ENCODE assay signal across 10 mouse cellular contexts in genomic region chr10:80774981-80775380, GRCm38 (mm10). TPM values are rescaled to one million over a fixed set of nuclear protein-coding genes. Genes with fewer than 3 reads are reported as not detected.
DNase-seq lines count a peak whose midpoint lies in the region; ATAC-seq lines count a peak whose summit lies in the region.
"Had no signal": no experiment of that assay in that cellular context is flagged by ENCODE, and none has a peak within 500 bp of the region (broad histone marks: within the 10 kb centered on the region; RNA-seq: fewer than 3 reads in every experiment).

No protein-coding gene starts in this region.

- H3K27ac ChIP-seq in heart, embryonic 13.5 days (replicated peaks), result peak overlapping the region; percentile 76
- no peak overlapping the region for H3K27ac ChIP-seq in liver, embryonic 11.5 days (ENCODE audit: low read depth, low read length)

- no peak for ATAC-seq in heart, embryonic 13.5 days (ENCODE audit: extremely low read depth, insufficient number of reproducible peaks, low FRiP score, low TSS enrichment)
- ATAC-seq in liver, embryonic 11.5 days (replicated peaks; ENCODE audit: low FRiP score), result peak; percentile 15; the same call in 1 of the 2 replicates
- ATAC-seq in megakaryocyte-erythroid progenitor cell, adult 5-6 weeks (replicated peaks; ENCODE audit: low FRiP score, low TSS enrichment, poor library complexity, severe bottlenecking), result peak; percentile 19

- no peaks in the 10 kb centered on the region for H3K27me3 ChIP-seq in heart, embryonic 13.5 days (replicated peaks)
- no peaks in the 10 kb centered on the region for H3K27me3 ChIP-seq in liver, embryonic 11.5 days (replicated peaks; ENCODE audit: control insufficient read depth, insufficient read depth, low read length)

- H3K4me2 ChIP-seq in heart, embryonic 13.5 days, result no peak overlapping the region
- no peak overlapping the region for H3K4me2 ChIP-seq in liver, embryonic 11.5 days

- no peak overlapping the region for H3K4me3 ChIP-seq in heart, embryonic 13.5 days
- no peak overlapping the region for H3K4me3 ChIP-seq in liver, embryonic 11.5 days (ENCODE audit: low read depth, low read length)

- WGBS in heart, embryonic 13.5 days, result 31% methylated on average over 4 of the region's 4 CpGs
- 84% methylated on average over 4 of the region's 4 CpGs for WGBS in liver, embryonic 11.5 days

- intact Hi-C loops in heart, postnatal 14 days (cut with DNase I), result loop anchor here (1.0 to 2.0 kb wide), 2 partner anchors 16 to 27 kb away; no protein-coding TSS in a partner anchor

- peak overlapping the region; percentile 71 for H3K9ac ChIP-seq in heart, embryonic 13.5 days
- H3K9ac ChIP-seq in liver, embryonic 11.5 days (ENCODE audit: low read depth, low read length), result no peak overlapping the region

- H3K9me3 ChIP-seq in heart, embryonic 13.5 days, result no peaks in the 10 kb centered on the region
- H3K9me3 ChIP-seq in liver, embryonic 11.5 days (ENCODE audit: control insufficient read depth, low read length), result no peaks in the 10 kb centered on the region

- peaks cover 52% of the 10 kb centered on the region for H3K4me1 ChIP-seq in heart, embryonic 13.5 days
- peaks cover 20% of the 10 kb centered on the region for H3K4me1 ChIP-seq in liver, embryonic 11.5 days (replicated peaks; ENCODE audit: control insufficient read depth, insufficient read depth, low read length)

- H3K36me3 ChIP-seq in heart, embryonic 13.5 days, result peaks cover 95% of the 10 kb centered on the region
- peaks cover 64% of the 10 kb centered on the region for H3K36me3 ChIP-seq in liver, embryonic 11.5 days (ENCODE audit: control insufficient read depth, insufficient read depth, low read length)

- peak; percentile 74 for DNase-seq in cerebellum, adult 11-12 months
- DNase-seq in cerebellum, adult 11 months, result no peak
- no peak for DNase-seq in heart, postnatal 14 days
- DNase-seq in liver, embryonic 11.5 days (ENCODE audit: low spot score), result no peak
- DNase-seq in liver, result no peak
- no peak for DNase-seq in thymus, postnatal 25 days

RNA-seq across cellular contexts. Expression of gene Dot1l, which starts 20.0 kb away (rescaled TPM):
- 17.9 and 19.1 TPM in 2 replicates for polyA plus RNA-seq in heart, embryonic 13.5 days (2015; fragmentation: Nextera tagmentation; extraction: Ambion mirVana)
- total RNA-seq in heart, postnatal 14 days (2021), result 10 to 100 TPM; 55.1 to 56.3 TPM
- polyA plus RNA-seq in liver, embryonic 11.5 days (2014; fragmentation: Nextera tagmentation; extraction: Ambion mirVana), result 23.9 and 28.2 TPM in 2 replicates
- 67.0 and 83.2 TPM in 2 replicates for total RNA-seq in megakaryocyte-erythroid progenitor cell, adult 5-6 weeks (2014; fragmentation: Nextera tagmentation)
- total RNA-seq in megakaryocyte-erythroid progenitor cell, adult 5-6 weeks (2017), result 9.9 and 14.0 TPM in 2 replicates

RNA-seq across cellular contexts. Expression of gene Sf3a2, which starts 23.0 kb away (rescaled TPM):
- 46.3 and 53.4 TPM in 2 replicates for polyA plus RNA-seq in heart, embryonic 13.5 days (2015; fragmentation: Nextera tagmentation; extraction: Ambion mirVana)
- total RNA-seq in heart, postnatal 14 days (2021), result 10 to 100 TPM; 27.0 to 31.6 TPM
- polyA plus RNA-seq in liver, embryonic 11.5 days (2014; fragmentation: Nextera tagmentation; extraction: Ambion mirVana), result 116 and 121 TPM in 2 replicates
- total RNA-seq in megakaryocyte-erythroid progenitor cell, adult 5-6 weeks (2014; fragmentation: Nextera tagmentation), result 97.7 and 118 TPM in 2 replicates
- total RNA-seq in megakaryocyte-erythroid progenitor cell, adult 5-6 weeks (2017), result 24.1 and 27.1 TPM in 2 replicates

RNA-seq across cellular contexts. Expression of gene Plekhj1, which starts 23.4 kb away (rescaled TPM):
- 79.6 and 86.5 TPM in 2 replicates for polyA plus RNA-seq in heart, embryonic 13.5 days (2015; fragmentation: Nextera tagmentation; extraction: Ambion mirVana)
- total RNA-seq in heart, postnatal 14 days (2021), result 10 to 100 TPM; 35.7 to 36.3 TPM
- 178 and 188 TPM in 2 replicates for polyA plus RNA-seq in liver, embryonic 11.5 days (2014; fragmentation: Nextera tagmentation; extraction: Ambion mirVana)
- 114 and 155 TPM in 2 replicates for total RNA-seq in megakaryocyte-erythroid progenitor cell, adult 5-6 weeks (2014; fragmentation: Nextera tagmentation)
- total RNA-seq in megakaryocyte-erythroid progenitor cell, adult 5-6 weeks (2017), result 41.1 and 51.5 TPM in 2 replicates

RNA-seq across cellular contexts. Expression of gene Amh, which starts 30.1 kb away (rescaled TPM):
- polyA plus RNA-seq in heart, embryonic 13.5 days (2015; fragmentation: Nextera tagmentation; extraction: Ambion mirVana), result 0.11 TPM in 1 of 2 replicates, not detected in the other
- under 1 TPM; 0.56 to 0.65 TPM for total RNA-seq in heart, postnatal 14 days (2021)
- polyA plus RNA-seq in liver, embryonic 11.5 days (2014; fragmentation: Nextera tagmentation; extraction: Ambion mirVana), result 0.14 TPM in 1 of 2 replicates, not detected in the other
- 0.59 TPM in 1 of 2 replicates, not detected in the other for total RNA-seq in megakaryocyte-erythroid progenitor cell, adult 5-6 weeks (2014; fragmentation: Nextera tagmentation)
- total RNA-seq in megakaryocyte-erythroid progenitor cell, adult 5-6 weeks (2017), result not detected in 2 replicates
- polyA plus RNA-seq: inflammation-experienced regulatory T-cells, adult 6 months; midbrain, embryonic 14.5 days had no signal

RNA-seq across cellular contexts. Expression of gene Ap3d1, which starts 32.9 kb away (rescaled TPM):
- polyA plus RNA-seq in heart, embryonic 13.5 days (2015; fragmentation: Nextera tagmentation; extraction: Ambion mirVana), result 44.0 and 46.4 TPM in 2 replicates
- total RNA-seq in heart, postnatal 14 days (2021), result 10 to 100 TPM; 44.6 to 47.8 TPM
- 53.1 and 53.2 TPM in 2 replicates for polyA plus RNA-seq in liver, embryonic 11.5 days (2014; fragmentation: Nextera tagmentation; extraction: Ambion mirVana)
- 54.1 and 79.5 TPM in 2 replicates for total RNA-seq in megakaryocyte-erythroid progenitor cell, adult 5-6 weeks (2014; fragmentation: Nextera tagmentation)
- total RNA-seq in megakaryocyte-erythroid progenitor cell, adult 5-6 weeks (2017), result 36.6 and 37.8 TPM in 2 replicates
